Mouse (Mus musculus): Measurements from ENCODE around the gene Cgn. TPM values are rescaled to one million over a fixed set of nuclear protein-coding genes. Genes with fewer than 3 reads are reported as not detected.
"Not testable (repeated sequence)": the region's sequence is repeated elsewhere in the genome, so short reads cannot be mapped to it uniquely, and the experiment has no call there.

Gene Cgn
- total RNA-seq, 2 experiments from 2014 or later, result 0.12 to 0.13 TPM

DNA sequence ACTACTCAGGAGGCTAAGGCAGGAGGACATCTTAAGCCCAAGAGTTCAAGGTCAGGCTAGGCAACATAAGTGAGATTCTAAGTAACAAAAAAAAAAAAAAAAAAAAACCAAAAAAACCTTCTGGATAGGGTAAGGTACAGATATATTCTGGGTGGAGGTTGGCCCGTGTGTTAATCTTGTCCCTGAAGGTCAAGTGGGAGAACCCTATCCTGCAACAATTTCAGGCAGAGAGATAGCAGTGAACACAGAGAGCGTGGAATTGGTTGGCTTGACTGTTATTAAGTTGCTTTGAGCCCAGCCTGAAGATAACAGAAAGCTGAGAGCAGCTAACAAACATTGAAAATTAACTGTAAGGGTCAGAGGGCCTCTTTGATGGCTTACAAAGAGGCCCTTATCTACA lies 7.4 kb upstream of the Cgn start:
- DNase-seq, result no peak
- intact Hi-C loops (cut with DNase I), result no loop called here

DNA sequence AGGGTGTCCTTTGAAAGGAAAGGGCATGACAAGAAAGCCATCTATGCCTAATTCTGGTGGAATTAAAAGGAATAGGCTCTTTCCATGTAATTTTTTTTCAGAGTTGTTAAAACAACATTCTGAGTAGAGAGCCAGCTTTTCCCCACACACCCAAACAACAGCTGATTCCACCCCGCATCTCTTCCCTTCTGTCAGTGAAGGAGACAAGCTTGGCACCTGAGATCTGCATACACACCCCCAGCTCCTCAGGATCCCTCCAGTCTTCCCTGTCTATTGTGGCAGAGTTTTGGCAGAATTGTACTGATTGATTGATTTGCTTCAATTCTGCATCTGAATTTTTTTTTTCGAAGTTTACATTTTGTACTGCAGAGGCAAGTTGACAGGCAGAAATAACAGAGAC lies 6.0 kb upstream of the Cgn start:
- intact Hi-C loops (cut with DNase I), result loop anchor here (1.0 kb wide), 1 partner anchor 11 kb away; no protein-coding TSS in a partner anchor
- DNase-seq, result no peak

DNA sequence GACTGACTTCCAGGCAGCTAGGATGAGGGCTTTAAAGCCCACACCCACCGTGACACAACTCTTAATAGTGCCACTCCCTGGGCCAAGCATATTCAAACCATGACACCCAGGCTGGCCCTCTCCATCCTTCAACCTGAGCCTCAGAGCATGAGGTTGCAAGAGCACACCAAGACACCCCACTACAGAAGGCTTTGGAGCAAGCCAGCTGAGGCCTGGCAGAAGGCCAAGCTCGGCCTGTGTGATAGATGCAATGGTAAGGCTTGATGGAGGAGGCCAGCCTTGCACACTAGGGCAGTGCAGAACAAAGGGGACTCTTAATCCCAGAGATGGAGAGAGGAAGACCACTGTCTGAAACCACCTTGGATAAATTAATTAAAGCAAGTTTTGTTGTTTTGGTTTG lies 3.2 kb upstream of the Cgn start:
- DNase-seq, result no peak
- intact Hi-C loops (cut with DNase I), result no loop called here

DNA sequence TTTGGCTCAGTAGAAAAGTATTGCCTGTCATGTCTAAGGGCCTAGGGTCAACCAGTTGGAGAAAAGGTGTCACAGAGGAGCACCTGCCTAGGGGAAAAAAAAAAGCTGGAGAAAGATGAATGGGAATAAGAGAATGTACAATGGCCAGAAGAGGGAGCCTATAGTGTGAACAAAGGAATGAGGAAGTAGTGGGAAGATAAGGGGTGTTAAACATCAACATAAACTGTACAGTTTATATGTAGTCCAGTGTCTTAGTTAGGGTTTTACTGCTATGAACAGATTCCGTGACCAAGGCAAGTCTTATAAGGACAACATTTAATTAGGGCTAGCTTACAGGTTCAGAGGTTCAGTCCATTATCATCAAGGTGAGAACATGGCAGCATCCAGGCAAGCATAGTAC lies 2.8 kb upstream of the Cgn start:
- intact Hi-C loops (cut with DNase I), result no loop called here
- no peak for DNase-seq

DNA sequence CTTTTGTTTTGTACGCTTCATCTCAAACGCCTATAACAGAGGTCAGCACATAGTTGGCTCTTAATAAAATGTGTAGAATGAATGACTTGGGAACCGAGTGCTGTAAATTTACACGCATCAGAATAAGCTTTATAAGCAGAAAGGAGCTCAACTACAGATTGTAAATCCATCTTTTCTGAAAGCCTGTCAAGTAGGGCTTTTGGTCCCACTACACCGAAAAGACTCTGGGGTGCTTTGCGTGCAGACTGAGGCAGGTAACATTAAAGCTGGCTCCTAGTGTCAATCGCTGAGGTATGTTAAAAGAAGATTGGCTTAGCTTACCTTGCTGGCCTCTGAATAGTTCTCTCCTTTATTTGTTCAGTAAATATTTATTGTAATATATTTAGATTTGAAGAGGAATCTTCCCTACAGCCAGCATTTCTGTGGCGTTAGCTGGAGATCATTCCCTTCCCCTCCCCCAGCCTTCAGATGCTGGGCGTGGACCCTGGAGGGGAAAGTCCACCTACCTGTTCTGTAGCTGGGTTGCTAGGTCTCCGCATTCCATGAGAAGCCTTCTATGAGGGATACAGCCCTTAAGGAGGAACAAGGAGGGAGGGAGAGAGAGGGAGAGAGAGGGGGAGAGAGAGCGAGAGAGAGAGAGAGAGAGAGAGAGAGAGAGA lies 959 bp upstream of the Cgn start:
- intact Hi-C loops (cut with DNase I), result no loop called here
- no peak for DNase-seq

DNA sequence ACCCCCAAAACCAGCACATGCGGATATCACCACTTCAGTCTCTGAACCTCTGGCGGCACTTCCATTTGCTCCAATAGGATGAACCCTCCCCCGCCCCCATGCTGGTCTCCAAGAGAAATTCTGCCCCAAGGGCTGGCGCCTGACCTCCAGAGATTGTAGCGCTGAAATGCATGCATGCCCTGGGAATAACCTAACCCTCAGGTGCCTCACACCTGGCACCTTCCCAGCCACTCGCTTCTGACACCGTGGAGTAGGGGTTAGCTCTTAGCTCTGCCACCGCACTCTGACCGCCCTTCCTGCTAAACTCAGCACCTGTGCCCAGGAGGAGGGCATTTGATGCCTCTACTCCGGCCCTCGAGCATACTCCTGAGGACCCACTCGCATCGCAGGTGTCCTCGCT lies 334 bp downstream of the Cgn start:
- intact Hi-C loops (cut with DNase I), result no loop called here
- no peak for DNase-seq

DNA sequence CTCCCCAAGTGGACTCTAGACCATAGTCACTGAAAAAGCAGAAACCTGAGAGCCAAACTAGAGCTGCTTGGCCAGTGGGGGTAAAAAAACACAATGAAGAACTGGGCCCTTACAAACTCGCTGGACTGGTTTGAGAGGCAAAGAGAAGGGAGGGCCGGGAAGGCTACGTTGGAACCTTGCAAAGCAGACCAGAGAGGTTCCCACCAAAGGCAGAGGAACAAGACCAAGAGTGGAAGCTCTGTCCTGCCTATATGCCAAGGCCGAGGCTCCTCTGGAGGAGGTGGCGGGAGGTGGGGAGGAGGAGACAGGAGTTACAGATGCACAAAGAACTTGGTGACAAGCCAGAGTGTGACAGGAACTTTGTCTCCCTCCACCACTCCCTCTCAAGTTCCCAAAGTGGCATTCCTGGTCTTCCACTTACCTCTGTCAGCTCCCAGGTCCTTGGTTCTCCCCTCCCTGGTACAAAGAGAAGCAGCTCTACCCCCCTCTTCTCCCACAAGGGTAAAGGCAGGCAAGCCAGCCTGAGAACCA lies 2.1 kb downstream of the Cgn start:
- intact Hi-C loops (cut with DNase I), result no loop called here
- DNase-seq, result no peak

DNA sequence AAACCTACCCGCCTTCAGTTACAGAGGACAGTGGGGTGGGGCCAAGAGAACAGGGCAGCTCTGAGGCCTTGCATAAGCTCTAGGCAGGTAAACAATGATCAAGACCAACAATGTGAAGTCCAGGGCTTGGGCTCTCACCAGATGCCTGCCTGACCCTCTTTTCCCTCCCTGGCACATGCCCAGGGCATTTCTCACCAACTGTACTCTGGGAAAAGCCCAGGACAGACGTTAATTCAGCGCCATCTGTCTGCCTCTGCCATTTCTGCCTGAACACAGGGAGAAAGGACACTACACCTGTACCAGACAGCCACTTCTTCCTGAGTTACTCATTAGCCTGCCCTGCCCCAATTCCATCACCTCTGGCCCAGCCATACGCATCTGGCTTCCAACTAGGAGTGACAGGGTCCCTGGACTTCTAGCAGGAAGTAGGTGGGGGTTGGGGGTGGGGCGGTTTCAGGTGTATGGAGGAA lies 2.8 kb downstream of the Cgn start:
- no peak for DNase-seq
- intact Hi-C loops (cut with DNase I), result no loop called here

DNA sequence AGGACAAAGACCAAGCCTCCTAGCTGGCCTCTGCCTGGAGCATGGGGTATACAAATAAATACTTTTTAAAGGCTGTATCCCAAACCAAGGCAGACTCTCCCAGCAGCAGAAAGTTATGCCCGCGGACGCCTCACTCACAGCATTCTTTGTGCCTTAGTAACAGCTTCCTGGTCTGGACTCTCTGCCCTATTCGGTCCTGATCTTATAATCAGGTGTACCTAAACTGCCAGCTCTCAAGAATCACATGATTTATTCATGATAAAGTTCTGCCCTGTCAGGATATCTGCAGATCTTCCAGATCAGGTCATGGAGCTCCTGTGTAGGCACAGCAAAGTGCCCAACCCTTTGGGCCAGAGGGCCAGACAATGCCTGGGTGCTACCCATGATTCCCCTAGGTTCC lies 3.4 kb downstream of the Cgn start:
- intact Hi-C loops (cut with DNase I), result no loop called here
- DNase-seq, result no peak

DNA sequence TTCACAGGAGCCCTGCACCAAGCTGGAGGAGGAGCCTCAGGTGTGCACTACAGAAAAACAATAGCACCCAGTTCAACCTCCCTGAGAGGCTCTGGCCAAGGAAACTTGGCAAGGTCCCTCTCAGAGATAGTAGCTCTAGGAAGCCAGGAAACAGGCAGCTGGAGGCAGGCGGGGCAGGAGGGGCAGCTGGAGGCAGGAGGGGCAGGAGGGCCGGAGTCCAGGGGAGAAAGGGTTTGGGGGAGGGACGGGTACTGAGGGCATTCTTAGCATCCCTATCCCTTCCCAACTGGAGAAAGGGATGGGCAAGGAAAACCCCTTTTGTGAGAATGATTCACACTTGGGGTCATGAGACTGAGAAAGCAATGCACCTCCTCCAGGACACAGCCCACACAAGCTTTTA lies 4.9 kb downstream of the Cgn start:
- intact Hi-C loops (cut with DNase I), result loop anchor here (1.0 kb wide), 1 partner anchor 11 kb away; no protein-coding TSS in a partner anchor
- no peak for DNase-seq

DNA sequence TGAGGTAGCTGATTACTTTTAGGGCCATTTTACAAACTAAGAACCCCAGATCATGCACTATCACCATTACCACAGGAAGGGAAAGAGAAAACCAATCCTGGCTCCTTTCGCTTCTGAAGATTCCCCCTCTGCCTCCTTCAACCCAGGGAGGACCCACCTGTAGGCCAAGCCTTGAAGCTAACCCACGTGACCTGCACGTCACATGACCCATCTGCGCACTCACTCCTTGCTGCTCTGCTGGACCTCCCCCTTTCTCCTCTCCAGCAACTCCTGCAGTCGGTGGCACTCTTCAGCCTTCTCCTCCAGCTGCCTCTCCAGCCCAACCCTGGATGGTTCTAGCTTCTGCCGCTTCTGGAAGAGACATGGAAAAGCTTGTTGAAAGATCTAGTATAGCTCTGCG lies 10.4 kb downstream of the Cgn start:
- no peak for DNase-seq
- intact Hi-C loops (cut with DNase I), result no loop called here

DNA sequence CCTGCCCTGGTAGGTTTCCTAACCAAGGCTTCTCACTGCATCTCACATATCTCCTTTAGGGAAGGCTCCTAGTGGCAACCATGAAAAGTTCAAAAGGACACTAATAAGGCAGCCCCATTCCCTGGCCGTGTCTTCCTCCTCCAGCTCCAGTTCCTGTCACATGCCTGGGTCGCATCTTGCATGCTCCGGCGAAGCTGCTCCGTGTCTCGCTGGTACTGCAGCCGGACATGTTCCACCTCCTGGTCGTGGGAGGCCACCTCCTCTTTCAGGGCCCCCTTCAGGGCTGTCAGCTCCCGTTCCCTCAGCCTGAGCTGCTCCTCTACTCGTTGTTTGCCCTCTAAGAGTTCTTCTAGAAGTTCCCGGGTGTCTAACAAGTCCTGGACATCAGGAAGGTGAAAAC lies 12.3 kb downstream of the Cgn start:
- DNase-seq, result no peak
- intact Hi-C loops (cut with DNase I), result no loop called here

DNA sequence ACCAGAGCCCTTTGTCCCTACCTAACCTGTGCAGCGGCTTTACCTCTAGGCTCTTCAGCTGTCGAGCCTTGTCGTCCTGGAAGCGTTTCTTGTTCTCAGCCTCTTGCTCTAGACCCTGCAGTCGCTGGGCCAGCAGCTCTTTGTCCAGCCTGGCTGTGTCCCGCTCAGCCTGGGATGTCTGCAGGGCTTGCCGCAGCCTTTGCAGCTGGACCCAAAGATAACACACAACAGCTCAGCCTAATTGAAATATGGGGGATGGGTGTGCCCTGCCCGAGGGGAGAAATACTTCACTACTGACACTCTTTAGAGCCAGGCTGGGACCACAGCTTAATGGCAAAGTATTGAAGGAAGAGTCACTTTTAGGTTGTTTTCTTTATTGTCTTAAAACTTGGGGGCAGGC lies 20.8 kb downstream of the Cgn start:
- intact Hi-C loops (cut with DNase I); DNase-seq: not testable (repeated sequence)

DNA sequence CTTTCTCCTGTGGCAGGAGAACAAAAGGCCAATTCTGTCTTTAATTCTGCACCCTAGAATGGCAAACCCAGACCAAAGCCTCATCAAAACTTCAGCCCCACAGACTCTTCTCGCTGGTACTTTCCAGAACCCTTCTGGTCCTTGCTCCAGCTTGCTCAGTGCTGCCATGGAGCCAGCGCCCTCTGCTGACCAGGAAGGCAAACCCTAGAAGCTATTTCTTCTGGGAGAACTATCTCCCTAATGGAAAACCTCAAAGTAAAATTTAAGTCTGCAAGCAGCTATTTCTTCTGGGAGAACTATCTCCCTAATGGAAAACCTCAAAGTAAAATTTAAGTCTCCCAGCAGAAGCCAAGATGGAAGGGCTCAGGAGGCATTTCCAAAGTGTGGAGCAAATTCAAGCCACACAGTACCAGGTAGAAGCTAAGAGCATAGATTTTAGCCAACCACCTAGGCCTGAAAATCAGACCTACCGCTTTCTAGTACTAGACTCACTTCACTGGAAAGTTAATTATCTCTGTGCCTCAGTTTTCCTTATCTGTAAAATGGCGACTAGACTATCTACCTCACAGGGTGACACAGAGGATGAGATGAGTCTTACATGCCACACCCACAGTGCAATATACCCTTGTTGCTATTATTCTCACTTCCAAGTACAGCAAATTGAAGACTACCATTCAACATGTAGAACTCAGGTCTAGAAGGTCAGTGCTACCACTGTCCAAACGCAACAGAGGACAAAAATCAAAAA lies 21.6 kb downstream of the Cgn start:
- intact Hi-C loops (cut with DNase I), result not testable (repeated sequence)

DNA sequence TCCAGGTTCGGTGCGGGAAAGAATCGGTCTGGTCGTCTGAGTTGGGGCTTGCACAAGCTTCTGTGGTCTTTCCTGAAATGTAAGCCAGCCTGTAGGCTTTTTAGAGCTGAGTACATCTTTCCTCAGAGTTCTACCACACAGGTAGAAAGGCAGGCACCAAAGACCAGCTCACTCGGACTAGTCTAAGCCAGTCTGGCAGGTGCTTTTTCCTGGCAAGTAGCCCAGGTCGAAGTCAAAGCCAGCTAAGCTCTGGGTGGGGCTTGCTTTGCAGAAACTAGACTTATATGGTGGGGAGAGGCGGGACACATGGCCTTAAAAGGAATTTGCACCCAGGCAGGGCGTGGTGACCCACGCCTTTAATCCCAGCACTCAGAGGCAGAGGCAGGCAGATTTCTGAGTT lies 27.9 kb downstream of the Cgn start:
- intact Hi-C loops (cut with DNase I); DNase-seq: not testable (repeated sequence)

More for the DNA sequence above, 21.6 kb downstream of the Cgn start:
- not testable (repeated sequence) for DNase-seq

DNA sequence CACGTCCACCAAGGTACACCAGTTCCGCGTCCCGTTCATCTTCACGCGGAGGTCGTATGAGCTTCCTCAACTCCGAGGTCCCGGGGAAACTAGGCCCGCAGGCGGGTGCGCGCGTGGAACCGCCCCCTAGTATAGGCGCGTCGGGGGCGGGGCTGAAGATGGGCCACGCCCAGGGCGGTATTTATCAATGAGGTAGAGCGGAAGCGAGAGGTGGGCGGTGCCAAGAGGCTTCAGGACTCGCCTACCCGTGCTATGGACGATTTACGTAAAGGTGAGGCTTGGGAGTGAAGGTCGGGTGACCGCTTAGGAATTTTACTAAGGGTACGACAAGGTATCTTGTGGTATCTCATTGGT lies 28.3 kb downstream of the Cgn start:
- intact Hi-C loops (cut with DNase I), result not testable (repeated sequence)

DNA sequence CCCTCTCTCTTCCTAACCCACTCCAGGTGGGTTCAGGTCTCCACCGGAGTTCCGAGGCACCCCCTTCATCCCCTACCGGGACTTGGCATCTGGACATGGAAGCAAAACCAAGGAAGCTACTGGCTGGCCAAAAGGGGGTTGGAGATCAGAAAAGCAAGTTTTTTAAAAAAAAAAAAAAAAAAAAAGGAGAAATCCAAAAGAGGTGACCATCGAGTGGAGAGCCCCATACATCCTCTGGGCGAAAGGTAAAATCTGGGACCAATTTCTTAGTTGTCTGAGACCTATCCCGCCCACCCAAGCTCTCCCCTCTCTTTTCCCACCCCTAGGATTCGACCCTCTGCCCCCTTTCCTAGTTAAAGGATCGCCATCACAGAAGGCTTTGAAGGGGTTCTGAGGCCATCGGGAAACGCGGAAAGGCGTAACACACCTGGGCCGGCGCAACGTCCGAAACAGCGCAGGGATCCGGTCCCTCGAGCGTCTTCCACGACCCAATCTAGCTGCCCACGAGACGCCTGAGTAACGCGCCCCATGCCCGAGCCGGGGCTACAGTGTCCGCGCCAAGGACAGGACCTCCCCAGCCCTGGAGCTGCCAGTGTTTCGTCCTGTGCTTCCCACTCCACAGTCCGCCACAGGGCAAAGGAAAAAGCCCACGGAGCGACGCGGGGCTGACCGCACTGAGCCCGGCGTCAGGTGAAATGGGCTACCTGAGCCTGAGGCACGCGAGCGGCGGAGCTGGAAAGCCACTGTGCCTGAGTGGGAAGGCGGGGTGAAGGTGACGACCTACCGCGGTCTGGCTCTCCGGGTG lies 28.8 kb downstream of the Cgn start:
- intact Hi-C loops (cut with DNase I); DNase-seq: not testable (repeated sequence)

More for the DNA sequence above, 28.3 kb downstream of the Cgn start:
- DNase-seq, result not testable (repeated sequence)

DNA sequence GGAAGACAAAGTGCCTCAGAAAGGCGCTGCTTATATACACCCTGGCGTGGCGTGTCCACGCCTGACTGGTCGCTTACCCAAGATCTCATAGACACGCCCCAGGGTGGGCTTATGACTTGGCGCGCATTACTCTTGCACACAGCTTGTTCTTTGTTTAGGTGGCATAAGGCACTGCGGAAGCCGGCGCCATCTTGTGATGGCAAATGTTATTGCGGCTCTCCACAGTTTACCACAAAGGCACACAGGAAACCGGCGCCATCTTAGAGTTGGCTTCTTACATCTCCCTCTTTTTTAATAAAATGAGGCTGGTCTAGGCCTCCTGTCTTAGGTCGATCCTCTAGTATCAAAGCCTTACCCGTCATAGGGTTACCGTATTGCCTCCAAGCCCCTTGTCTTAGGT lies 40.6 kb downstream of the Cgn start:
- intact Hi-C loops (cut with DNase I), result no loop called here
- no peak for DNase-seq

DNA sequence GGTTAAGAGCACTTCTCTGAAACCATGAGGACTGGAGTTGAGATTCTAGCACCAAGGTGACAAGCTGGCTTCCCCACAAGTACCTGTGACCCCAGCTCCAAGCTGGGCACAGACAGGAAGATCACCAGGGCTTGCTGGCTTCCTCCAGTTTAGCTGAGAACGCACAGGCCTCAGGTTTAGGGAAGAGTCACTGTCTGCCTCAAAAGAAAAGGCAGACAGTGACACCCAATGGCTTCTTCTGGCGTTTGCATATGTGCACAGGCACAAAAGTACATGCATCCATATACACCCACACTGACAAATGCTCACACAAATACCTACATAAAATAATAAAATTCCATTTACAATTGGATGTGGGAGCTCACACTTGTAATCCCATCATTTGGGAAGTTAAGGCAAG lies 62.7 kb downstream of the Cgn start:
- intact Hi-C loops (cut with DNase I), result loop anchor here (5.0 kb wide), 1 partner anchor 86 kb away; no protein-coding TSS in a partner anchor
- DNase-seq, result not testable (repeated sequence)

DNA sequence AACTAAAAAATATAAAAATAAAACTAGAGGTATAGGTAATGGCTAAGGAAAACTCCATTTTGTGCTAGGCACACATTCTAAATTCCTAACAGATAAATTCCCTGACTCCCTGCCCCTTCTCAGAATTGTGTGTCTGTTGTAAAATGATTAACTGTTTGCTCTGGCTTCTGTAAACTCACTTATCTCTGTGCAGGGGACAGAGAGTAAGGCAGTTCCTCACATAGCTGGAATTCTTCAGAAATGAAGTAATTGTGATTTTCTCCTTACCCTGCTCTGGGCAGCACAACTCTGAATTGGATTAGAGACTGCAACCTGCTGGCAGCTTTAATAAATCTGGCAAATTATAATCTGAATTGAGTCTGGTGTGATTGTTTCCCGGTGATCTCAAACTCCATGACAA lies 68.0 kb downstream of the Cgn start:
- intact Hi-C loops (cut with DNase I); DNase-seq: not testable (repeated sequence)

DNA sequence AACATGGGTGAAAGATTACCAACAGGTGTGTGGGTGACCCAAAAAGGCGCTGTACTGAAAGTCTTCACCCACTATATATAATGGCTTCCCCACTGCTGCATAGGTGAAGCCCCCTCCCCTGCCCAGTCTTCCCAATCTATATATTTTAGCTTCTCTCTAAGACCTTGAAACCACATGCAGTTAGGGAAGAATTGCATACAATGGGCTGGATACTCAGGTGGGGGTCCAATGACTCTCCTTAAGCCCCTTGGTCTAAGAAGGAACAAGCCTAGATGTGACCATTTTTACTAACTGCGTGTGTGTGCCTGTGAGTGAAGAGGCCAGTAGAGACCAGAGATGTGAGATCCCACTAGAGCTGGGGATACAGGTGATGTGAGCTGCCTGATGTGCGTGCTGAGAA lies 72.9 kb downstream of the Cgn start:
- DNase-seq; intact Hi-C loops (cut with DNase I): not testable (repeated sequence)

Measured in gastrocnemius, postnatal 36 days (tissue).